Mouse (Mus musculus): ENCODE measurements around the gene Crip2.
A peak's percentile ranks its signal among the peaks of the same experiment; 100 is the strongest.

Gene Crip2

DNA sequence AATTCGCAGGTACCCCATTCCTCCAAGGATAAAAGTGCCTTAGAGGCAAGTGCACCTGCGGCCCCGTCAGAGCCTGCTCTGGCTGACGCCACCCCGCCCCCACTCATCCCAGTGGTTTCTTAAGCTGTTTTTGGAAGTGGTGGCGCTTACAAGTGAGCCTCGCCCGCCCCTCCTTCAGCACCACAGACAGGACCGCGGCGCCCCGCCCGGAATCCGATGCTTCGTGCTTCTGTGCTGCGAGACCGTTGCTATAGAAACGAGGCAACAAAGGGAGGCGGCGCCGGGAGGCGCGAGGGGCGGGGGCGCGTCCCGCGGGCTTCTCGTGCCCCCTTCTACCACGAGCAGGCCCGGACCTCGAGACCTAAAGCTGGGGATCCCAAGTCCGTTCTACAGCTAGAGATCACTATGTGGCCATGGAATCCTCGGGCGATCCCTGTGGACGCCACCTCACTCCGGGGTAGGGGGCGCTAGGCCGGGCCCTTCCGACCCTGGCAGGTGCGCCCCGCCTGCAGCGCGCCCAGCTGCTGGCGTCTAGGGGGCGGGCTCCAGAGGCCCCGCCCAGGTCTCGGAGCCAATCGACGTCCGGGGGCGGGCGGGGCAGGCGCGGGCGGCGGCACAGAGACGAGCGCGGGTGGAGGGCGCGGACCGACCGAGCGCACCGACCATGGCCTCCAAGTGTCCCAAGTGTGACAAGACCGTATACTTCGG lies at the start of gene Crip2:
Crip2 (plus strand) TSS at position 329 of the 708 bp plus-strand sequence.
- DNase-seq, result peak; percentile 93

DNA sequence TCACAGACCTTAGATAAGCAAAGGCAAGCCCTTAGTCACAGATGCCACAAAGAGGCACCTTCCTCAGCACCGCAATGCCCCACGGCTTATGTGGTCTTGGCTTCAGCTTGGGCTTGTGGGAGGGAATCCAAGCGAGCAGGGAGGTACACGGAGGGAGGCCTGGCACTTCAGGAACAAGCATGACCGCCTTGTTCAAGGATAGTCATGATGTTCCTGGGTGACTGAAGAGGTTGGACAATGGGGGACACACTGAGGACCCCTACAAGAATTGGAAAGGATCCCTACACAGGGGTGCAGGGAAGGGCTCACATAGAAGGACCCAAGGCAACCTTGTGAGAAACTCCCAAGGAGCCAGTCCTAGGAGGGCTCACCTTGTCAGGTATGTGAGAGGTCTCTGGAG lies 43.0 kb upstream of the Crip2 start:
- no peak for DNase-seq

DNA sequence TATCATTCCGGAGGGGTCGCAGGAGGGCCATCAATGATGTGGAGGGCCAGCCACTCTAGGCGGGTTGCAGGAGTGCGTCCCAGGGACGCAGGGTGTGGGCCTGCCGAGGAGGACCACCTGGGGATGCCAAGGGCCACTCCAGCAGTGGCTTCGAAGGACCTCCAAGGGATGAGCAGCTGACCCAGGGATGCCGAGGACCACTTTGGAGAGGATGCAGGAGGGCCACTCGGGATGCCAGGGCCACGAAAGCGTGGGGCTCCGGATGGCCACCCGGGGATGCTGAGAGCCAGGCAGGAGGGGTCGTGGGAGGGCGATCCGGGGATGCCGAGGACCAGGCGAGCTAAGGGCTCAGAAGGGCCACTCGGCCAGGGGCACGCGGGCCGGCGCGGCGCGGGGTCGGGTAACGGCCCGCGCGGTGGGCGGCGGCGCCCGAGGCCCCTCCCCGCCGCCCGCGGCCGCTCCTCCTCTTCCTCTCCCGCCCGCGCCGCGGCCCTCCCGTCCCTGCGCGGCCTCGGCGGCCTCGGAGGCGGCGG lies 42.2 kb upstream of the Crip2 start, which contains the start of gene Mta1:
Mta1 (plus strand) TSS at position 530 of the 533 bp plus-strand sequence.
- peak; percentile 56 for DNase-seq

DNA sequence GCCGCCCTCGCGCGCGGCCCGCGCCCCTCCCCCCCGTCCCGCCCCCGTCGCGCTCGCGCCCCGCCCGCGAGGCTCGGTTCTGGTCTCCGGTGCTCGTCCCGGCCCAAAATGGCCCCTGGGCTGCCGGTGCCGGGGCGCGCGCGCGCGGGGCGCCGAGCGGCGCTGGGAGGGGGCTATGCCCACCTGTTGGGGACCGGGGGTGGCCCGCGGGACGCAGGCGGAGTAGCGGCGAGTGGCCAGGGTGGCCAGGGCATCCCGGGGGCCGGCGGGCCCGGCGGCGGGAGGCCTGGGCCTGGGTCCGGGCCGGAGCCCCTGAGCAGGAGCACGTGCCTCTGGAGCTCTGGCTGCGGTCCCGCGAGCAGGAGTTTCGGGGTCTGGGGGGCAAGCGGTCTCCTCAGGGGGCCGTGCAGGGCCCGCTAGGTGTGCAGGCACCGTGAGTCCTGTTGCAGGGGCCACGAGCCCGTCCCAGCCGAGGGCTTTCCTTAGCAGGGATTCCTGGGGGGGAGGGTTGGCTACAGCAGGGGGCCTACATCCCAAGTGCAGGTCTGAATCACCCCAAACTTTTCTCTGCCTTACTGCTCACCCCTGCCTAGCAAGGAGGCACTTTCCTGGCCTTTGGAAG lies 41.4 kb upstream of the Crip2 start:
- DNase-seq, result peak; percentile 41

DNA sequence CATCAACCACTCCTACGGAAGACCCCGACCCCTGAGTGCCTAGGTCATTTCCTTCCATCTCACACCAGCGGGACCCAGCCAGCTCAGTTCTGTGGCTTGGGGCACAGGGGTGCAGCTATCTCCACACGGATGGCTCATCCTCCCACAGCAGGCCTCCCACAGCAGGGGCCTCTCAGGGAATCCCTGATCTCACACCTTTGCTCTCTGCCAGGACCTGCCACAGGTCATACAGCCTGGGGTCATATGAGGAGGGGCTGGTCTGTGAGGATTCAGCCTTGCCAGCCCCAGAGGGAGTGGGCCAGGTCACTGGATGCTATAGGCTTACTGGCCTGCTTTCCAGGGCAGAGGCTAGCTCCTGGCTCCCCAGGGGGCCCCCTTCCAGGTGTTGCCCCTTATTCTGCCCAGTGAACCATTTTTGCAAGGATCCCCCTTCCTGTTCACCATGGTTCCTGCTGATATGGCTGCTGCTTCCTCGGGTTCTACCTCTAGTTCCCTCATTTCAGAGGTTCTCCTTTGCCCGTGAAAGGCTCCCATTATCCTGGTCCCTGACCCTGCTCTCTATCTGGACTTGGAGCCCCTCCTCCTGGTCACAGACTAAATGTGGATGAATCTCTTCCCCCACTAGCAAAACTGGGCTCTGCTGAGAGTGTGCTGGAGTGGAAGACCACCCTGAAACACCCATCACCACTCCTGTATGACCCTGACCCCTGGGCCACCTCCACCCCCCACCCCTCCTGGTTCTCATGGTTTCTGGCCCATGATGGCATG lies 40.4 kb upstream of the Crip2 start:
- no peak for DNase-seq

DNA sequence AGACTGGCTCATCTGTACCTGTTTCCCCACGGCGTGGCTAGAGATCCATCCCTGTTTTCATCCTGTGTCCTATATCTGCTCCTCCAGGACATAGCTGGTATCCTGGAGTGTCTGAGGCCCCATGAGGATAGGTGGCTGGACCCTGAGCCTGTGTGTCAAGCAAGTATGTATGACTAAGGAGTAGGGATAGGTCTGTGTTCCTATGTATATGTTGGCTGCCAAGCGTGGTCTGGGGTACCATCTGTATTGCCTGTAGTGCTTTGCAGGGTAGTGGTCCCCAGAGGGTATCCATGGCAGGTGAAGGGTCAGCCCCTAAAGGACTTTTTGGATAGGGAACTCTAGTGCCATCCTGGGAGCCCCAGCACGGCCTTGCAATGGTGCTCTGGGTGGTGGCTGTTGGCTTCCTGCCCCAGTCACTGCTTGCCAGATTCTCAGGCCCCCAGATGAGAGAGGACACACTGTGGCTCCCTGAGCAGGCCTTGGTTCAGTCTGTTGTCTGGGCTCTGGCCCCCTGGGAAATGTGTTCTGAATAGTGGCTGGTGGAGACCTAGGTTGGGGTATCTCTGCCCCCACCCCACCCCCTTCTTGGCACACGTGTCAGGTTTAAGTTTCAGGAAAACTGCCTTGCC lies 39.5 kb upstream of the Crip2 start:
- no peak for DNase-seq

DNA sequence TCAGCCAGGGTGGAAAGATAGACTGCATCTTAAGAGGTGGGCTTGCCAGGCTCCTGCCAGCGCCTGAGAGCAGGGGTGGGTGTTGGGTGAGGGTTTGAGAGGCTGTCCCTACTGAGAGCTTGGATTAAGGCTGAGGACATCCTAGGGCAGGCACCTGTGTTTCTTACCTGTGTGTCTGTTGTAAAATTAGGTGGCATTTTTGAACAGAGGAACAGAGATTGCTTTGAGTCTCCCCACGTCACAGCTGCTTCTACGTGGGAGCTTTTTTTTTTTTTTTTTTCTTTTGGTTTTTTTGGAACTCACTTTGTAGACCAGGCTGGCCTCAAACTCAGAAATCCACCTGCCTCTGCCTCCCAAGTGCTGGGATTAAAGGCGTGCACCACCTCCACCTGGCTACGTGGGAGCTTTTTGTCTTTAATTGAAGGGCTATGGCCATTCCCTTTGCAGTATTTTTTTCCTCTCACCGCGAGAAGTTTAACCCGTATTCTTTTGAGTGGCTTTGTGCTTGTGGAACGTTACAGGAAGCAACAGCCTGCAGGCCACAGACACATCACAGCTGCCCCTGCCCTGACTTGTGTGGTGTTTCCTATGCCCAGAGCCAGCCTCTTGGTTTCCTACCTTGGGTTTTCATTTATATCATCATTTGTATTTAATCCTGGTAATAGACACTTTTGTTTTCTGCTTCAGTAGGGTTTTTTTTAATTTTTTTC lies 38.6 kb upstream of the Crip2 start:
- DNase-seq, result no peak

DNA sequence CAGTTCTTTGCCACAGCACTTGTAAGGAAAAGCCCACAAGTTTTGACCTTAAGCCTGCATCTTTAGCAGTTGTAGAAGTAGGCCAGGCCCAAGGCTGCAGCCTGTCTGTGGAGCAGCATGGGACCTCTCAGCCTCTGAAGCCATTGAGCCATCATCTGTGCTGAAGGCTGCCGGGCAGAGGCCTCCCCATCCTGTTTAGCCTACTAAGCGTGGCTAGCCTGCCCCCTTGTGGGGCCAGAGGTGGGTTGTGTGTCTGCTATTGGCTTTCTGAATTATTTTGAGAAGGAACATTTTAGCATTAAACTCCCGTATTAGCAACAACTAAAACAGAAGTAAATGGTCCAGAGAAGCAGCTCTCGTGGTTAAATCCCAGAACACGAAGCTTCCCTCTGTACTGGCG lies 37.6 kb upstream of the Crip2 start:
- peak; percentile 47 for DNase-seq

DNA sequence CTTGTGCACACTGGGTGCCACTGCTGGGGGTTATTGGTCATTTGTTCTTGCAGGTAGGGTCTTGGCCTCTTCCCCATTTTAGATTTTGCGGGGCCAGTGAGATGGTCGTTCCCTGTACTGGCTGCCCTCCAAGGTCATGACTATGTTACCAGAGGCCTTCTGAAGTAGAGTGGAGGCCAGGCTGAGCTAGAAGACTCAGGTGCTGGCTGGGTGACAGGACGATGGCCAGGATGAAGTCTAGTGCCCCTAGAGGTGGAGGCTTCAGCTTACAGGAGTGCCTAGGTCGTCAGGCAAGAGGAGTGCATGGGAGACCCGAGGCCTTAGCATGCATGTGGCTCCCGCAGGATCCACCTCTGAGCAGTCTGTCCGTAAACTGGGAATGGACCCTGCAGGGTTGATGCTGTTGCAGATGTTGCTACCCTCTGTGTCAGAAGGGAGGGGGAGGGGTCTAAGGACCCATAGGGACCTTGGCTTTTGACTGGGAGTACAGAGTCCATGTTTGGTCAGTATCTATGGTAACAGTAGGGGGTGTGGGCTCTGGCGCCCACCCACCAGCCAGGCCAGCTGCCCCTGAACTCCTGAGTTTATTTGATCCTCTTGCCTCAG lies 36.1 kb upstream of the Crip2 start:
- no peak for DNase-seq

DNA sequence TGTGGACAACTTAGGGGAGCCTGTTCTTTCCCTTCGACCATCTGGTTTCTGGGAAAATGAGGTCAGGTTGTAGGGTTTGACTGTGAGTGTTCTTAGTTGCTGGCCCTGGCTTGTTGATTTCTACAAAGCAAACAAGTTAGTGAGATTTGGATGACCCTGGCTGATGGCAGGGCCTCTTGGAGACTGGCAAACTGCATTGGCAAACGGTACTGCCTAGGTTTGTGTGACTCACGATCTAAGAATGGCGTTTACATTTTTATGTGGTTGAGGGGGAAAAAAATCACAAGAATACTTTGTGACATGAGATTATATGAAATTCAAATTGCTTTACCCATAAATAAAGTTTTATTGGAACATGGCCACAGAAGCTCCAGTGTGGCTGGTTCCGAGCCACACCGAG lies 33.6 kb upstream of the Crip2 start:
- no peak for DNase-seq

DNA sequence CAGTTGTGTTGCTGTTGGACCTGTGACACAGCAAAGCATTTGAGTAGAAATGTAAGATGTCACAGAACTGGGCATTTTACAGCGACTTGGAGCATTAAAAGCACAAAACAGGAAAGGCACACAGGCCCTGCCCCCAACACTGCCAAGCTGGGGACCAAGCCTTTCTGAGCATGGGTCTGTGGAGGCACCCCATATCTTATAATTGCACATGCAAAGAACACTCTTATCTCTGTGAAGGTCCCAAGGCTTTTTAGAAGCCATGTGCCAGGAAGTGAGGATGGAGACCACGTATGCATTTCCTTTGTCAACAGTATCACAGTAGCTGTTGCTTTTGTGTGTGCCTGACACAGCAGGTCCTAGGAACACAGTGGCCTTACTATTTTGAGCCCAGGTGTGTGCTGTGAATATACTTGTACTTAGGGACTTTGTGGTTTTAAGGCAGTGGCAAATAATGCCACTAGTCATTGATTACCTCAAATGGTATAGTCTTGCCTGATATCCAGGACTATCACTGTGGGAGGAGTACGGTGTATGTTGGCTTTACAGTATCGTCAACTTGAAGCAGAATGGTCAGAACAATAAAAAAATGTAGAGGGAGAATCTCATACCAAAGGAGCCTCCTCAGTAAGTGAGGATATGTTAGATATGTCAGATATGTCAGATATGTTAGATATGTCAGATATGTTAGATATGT lies 32.5 kb upstream of the Crip2 start:
- DNase-seq, result no peak

DNA sequence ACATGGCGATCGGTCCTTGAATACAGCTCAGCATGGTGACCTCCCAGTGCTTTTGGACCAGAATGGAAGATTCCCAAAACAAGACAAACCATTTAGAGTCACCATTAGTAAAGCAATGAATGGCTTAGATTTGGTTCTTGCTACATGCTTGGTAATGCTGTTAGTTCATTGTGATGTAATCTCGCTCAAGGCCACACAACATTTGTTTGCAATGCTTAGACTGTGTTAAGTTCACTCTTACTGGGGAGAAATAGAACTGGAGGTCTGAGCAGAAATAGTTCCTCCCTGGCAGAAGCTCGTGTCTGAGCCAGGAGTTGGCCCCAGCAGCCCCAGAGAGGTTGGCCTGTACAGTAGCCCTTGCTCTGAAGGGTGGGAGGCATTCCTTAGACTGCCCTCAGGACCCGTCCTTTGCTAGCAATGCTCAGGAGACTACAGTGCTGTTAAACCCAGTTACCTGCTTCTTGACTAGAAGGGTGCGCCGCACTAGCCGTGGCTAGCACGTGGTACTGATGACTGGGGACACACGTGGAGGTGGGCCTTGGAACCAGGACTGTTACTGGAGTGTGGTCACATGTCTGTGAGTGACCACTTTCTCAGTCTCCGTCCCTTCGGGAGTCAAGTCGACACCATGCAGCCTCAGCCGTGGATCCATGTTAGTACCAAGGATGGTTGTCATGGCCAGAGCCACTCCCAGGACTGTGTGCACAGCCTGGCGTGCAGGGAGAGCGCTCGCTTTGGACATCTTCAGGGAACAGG lies 31.3 kb upstream of the Crip2 start:
- no peak for DNase-seq

DNA sequence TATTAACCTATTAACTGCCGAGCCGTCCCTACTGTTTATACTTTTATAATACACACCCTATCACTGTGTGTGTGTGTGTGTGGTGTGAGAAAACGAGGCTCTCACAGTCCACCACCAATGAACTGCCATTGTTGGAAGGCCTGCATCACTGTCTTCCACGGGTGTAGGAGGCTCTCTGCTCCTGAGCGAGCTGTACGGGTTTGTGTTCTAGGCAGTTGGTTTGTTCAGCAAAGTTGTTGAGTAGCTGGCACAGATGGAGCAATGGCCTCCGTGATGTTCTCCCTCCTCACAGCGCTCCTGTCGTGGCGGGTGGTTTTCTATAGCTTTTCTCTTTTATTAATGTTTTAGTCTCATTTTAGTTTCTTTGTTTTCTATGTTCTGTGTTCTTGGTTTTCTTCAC lies 30.2 kb upstream of the Crip2 start:
- DNase-seq, result no peak

DNA sequence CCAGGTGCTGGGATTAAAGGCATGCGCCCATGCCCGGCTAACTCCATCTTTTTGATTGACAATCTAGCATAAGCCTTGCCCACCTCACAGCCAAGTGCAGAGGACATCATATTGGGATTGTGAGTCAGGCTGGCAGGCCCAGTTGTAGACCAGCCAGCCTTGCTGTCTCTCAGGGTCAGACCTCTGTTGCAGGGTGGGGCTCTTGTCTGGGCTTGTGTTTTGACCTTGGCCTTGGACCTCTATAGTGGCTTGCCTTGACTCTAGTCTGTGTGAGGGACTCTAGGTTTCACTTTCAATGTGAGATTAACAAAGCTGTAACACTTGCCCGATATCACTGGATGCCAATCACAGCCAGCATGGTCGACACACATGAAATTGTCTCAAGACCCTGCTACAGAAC lies 25.9 kb upstream of the Crip2 start:
- no peak for DNase-seq

DNA sequence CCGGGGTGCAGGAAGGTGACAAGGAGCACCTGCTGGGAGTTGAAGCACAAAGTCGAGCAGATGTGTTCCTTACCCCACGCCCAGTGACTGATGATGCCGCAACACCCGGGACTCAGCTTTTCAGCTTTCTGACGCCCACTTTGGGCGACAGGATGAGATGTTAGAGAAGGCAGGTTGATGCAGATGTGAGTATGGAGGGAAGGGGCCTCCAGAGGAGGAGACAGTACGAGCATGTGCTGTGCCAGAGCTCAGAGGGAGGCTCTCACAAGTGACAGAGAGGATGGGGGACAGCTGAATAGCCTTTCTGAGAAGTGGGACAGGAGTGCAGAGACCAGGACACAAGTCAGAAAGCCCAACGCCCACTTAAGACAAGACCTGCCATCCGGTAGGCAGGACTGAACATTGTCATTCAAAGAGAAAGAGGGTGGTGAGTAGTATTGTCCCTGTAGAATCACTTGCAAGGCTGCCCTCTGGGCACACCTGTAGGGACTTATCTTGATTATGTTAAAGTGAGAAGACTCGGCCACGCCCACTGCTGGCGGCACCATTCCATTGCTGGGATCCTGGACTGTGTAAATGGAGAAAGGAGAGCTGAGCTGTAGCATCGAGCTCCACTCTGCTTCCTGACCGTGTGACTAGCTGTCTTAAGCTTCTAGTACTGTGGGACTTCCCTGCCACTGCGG lies 25.0 kb upstream of the Crip2 start:
- no peak for DNase-seq

DNA sequence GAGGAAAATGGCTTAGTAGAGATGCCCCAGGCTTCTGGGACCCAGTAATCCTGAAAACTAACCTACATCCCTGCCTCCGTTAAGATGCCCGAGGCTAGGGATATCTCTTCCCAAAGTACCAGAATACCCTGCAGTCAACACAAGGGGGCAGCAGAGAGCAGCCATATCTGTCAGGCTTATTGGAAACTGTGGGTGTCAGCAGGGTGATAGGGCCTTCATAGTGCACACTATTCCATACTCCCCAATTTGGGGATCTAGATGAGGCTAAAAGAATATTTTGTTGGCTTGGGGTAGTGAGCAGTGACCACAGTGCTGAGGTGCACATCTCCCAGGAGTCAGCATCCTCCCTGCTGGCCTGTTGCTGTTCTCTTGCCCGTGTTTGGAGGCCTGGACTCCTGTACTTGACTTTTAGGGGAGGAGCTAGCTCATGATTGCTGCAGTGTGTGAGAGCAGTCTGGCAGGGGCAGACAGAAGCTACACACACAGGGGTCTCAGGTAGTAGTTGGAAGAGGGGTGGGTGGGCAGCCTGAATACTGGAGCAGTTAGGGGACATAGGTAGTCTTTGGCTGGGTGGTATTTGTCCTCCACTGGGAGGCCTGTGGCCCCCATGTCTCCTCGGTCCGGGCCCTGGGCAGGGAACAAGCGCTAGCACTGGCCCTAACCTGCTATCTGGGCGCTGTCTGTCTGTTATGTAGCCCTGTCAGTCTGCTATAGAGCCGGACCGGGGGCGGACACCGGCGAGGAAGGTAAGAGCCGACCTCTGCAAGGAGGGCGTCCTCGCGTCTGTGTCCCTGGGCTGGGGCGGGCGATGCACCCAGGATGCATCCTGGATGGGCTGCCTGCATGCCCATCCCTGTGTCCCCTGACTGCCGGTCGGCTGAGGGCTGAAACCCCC lies 20.3 kb upstream of the Crip2 start:
- DNase-seq, result peak; percentile 78

DNA sequence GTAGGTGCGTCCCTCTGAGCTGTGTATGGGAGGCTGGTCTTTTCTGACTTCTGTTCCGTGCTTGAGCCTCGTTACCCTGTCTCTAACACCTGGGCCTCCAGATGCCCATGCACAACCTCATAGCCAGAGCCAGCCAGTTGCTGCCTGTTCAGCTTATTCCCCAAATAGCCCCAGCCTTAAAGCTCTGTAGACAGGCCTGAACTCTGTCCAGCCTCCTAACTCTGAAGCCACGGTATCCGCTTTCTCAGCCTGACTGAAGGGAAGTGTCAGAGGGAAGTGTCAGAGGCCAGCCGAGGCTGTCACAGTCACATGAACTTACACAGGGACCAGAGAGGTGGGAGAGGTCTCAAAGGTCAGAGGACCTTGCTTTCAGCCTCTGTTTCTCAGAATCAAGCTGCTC lies 15.3 kb upstream of the Crip2 start:
- DNase-seq, result no peak

DNA sequence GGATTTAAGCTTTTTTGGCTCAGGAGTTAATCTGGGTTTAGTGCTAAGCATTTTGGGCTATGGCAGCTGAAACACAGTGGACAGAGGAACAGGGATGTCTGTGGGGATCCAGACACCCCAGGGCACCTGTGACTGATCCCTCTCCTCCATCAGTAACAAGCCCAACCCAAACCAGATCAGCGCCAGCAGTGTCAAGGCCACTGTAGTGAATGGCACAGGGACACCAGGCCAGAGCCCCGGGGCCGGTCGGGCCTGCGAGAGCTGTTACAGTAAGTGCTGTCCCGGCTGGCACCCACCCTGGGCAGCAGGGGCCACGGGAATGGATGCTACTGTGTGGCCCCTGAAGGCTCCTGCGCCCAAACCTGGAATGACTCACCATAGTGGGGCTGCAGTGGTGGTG lies 9.3 kb upstream of the Crip2 start:
- DNase-seq, result no peak

DNA sequence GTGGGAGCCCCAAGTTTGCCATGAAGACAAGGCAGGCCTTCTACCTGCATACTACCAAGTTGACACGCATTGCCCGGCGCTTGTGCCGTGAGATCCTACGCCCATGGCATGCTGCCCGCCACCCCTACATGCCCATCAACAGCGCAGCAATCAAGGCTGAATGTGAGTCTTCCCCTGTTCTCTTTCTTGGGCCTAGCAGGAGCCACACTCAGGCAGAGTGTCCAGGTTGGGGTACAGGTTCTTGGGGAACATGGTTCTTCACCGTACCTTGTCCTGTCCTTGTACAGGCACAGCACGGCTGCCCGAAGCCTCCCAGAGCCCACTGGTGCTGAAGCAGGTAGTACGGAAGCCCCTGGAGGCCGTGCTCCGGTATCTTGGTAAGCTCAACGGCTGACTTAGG lies 8.4 kb upstream of the Crip2 start:
- no peak for DNase-seq
